31 mouse cellular contexts compared by ENCODE assay signal in the genomic region with DNA sequence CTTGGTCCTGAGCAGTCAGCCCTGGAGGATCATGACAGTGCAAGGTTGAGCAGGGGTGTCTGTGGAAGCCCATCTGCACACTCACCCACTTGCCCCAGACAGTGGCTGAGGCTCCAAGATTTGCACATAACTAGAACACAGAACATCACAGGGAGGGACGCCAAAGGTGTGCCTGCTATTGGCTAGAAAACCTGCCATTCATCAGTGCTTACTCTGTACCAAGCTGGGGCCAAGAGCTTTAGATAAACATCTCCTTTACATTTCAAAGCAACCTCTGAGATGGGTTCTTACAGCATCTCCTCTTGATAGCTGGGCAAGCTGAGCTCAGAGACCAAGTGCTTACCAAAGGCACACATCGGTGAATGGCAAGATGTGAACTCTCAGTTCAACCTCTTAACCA. TPM values are rescaled to one million over a fixed set of nuclear protein-coding genes. Genes with fewer than 3 reads are reported as not detected.
DNase-seq lines count a peak whose midpoint lies in the region; ATAC-seq and TF ChIP-seq lines count a peak whose summit lies in the region.
"Had no signal": no experiment of that assay in that cellular context is flagged by ENCODE, and none has a peak within 500 bp of the region (broad histone marks: within the 10 kb centered on the region; RNA-seq: fewer than 3 reads in every experiment).

No protein-coding gene starts in this region.

- TF ChIP-seq POLR2A in bone marrow, adult 2 months (IDR thresholded peaks at IDR 0.05; ENCODE audit: borderline replicate concordance, control insufficient read depth, low read depth, low read length): no peak

- no peaks in the 10 kb centered on the region for H3K9me3 ChIP-seq in liver, postnatal 0 days (ENCODE audit: low read length)
- no peaks in the 10 kb centered on the region for H3K9me3 ChIP-seq in intestine, embryonic 16.5 days (ENCODE audit: control insufficient read depth, low read length)
- H3K9me3 ChIP-seq: forebrain, embryonic 10.5 days; forebrain, embryonic 15.5 days; G1E; heart, embryonic 10.5 days; limb, embryonic 10.5 days; limb, embryonic 15.5 days; lung, embryonic 15.5 days; midbrain, embryonic 12.5 days; neural tube, embryonic 15.5 days had no signal

- TF ChIP-seq EP300 in liver, postnatal 0 days (IDR thresholded peaks at IDR 0.05; ENCODE audit: low read depth): no peak

- H3K9ac ChIP-seq in liver, postnatal 0 days (replicated peaks): no peak overlapping the region
- H3K9ac ChIP-seq in intestine, embryonic 16.5 days (ENCODE audit: low read depth, low read length): no peak overlapping the region
- H3K9ac ChIP-seq: forebrain, embryonic 15.5 days; hindbrain, embryonic 14.5 days; limb, embryonic 15.5 days; liver, embryonic 14.5 days; lung, embryonic 15.5 days; midbrain, embryonic 12.5 days; neural tube, embryonic 15.5 days had no signal

- H3K4me2 ChIP-seq in liver, postnatal 0 days (ENCODE audit: low read depth, low read length): peak overlapping the region; percentile 51; the same call in 1 of the 2 replicates
- H3K4me2 ChIP-seq in intestine, embryonic 16.5 days (ENCODE audit: low read depth, low read length): no peak overlapping the region
- H3K4me2 ChIP-seq: forebrain, embryonic 15.5 days; hindbrain, embryonic 14.5 days; limb, embryonic 15.5 days; lung, embryonic 15.5 days; midbrain, embryonic 12.5 days; neural tube, embryonic 15.5 days had no signal

- 81% methylated on average over 2 of the region's 2 CpGs for WGBS in liver, postnatal 0 days (ENCODE audit: insufficient replicate concordance)
- WGBS in bone marrow, adult 2 months: 86% methylated on average over 2 of the region's 2 CpGs
- WGBS in intestine, embryonic 16.5 days: 84% methylated on average over 2 of the region's 2 CpGs

- H3K36me3 ChIP-seq in liver, postnatal 0 days (replicated peaks; ENCODE audit: insufficient read depth, low read length): no peaks in the 10 kb centered on the region
- no peaks in the 10 kb centered on the region for H3K36me3 ChIP-seq in intestine, embryonic 16.5 days (ENCODE audit: control insufficient read depth, insufficient read depth, low read length)
- H3K36me3 ChIP-seq: forebrain, embryonic 10.5 days; forebrain, embryonic 15.5 days; G1E; heart, embryonic 10.5 days; limb, embryonic 10.5 days; limb, embryonic 15.5 days; lung, embryonic 15.5 days; midbrain, embryonic 12.5 days; neural tube, embryonic 15.5 days had no signal

- intact Hi-C loops in heart, postnatal 36 days (cut with DNase I): no loop called here

- H3K27me3 ChIP-seq in liver, postnatal 0 days (ENCODE audit: insufficient read depth, low read length): no peaks in the 10 kb centered on the region
- no peaks in the 10 kb centered on the region for H3K27me3 ChIP-seq in intestine, embryonic 16.5 days (replicated peaks; ENCODE audit: control insufficient read depth, insufficient read depth, low read length)
- H3K27me3 ChIP-seq: forebrain, embryonic 15.5 days; limb, embryonic 15.5 days; lung, embryonic 15.5 days; midbrain, embryonic 12.5 days; neural tube, embryonic 15.5 days had no signal

- peak overlapping the region; percentile 67; the same call in 1 of the 2 replicates for H3K27ac ChIP-seq in liver, postnatal 0 days (ENCODE audit: low read depth)
- H3K27ac ChIP-seq in bone marrow, adult 2 months (ENCODE audit: control insufficient read depth, insufficient read depth, low read depth, low read length, poor library complexity): peak overlapping the region; percentile 67
- H3K27ac ChIP-seq in intestine, embryonic 16.5 days (ENCODE audit: low read length): peak overlapping the region; percentile 91
- H3K27ac ChIP-seq: forebrain, embryonic 10.5 days; forebrain, embryonic 15.5 days; heart, embryonic 10.5 days; hindbrain, embryonic 14.5 days; kidney, postnatal 0 days; limb, embryonic 10.5 days; limb, embryonic 15.5 days; liver, embryonic 14.5 days; midbrain, embryonic 12.5 days; neural tube, embryonic 15.5 days had no signal

- ATAC-seq in liver, postnatal 0 days: peak; percentile 17; the same call in 1 of the 2 replicates
- no peak for ATAC-seq in intestine, embryonic 16.5 days
- ATAC-seq: activated CD4-positive, CD25-positive, alpha-beta regulatory T cell, adult 4 months; forebrain, embryonic 15.5 days; inflammation-experienced regulatory T-cells, adult 6 months had no signal

- peaks cover 23% of the 10 kb centered on the region for H3K4me1 ChIP-seq in liver, postnatal 0 days (ENCODE audit: insufficient read depth)
- no peaks in the 10 kb centered on the region; the same call in 1 of the 2 replicates for H3K4me1 ChIP-seq in bone marrow, adult 2 months (ENCODE audit: control insufficient read depth, insufficient read depth, low read length)
- H3K4me1 ChIP-seq in intestine, embryonic 16.5 days (ENCODE audit: control insufficient read depth, insufficient read depth, low read length): peaks cover 64% of the 10 kb centered on the region

- TF ChIP-seq CTCF in liver, postnatal 0 days (IDR thresholded peaks at IDR 0.05; ENCODE audit: low read depth): no peak
- TF ChIP-seq CTCF in bone marrow, adult 2 months (IDR thresholded peaks at IDR 0.05; ENCODE audit: control insufficient read depth, insufficient read depth, low read length): no peak

- DNase-seq in liver, postnatal 0 days: no peak
- DNase-seq in liver: no peak
- peak; percentile 45 for DNase-seq in ES-CJ7 (ENCODE audit: low read depth, low spot score)
- DNase-seq in heart, postnatal 36 days: no peak
- no peak for DNase-seq in cerebellum, postnatal 4 days (ENCODE audit: low spot score in 2 of 2)
- DNase-seq: adrenal gland, adult 2 months; adrenal gland, postnatal 36 days; cerebellum, adult 8-10 months; cerebellum, postnatal 25 days; gastrocnemius, postnatal 25 days; heart, adult 11 months; kidney, adult 8-10 months; kidney, postnatal 4 days; layer of hippocampus, postnatal 36 days; right cerebral cortex, postnatal 25 days had no signal

- no peak overlapping the region for H3K4me3 ChIP-seq in liver, postnatal 0 days (ENCODE audit: low read depth, low read length)
- no peak overlapping the region for H3K4me3 ChIP-seq in bone marrow, adult 2 months (replicated peaks; ENCODE audit: control insufficient read depth, low read depth, low read length)
- H3K4me3 ChIP-seq in intestine, embryonic 16.5 days (ENCODE audit: low read length): no peak overlapping the region
- H3K4me3 ChIP-seq: forebrain, embryonic 10.5 days; forebrain, embryonic 15.5 days; heart, embryonic 10.5 days; limb, embryonic 10.5 days; limb, embryonic 15.5 days; lung, embryonic 15.5 days; midbrain, embryonic 12.5 days; neural tube, embryonic 15.5 days had no signal

RNA-seq across cellular contexts. Expression of a gene that starts 10.3 kb away (rescaled TPM):
- 0.83 and 0.86 TPM in 2 replicates for polyA plus RNA-seq in liver, postnatal 0 days (2015; fragmentation: Nextera tagmentation; extraction: Ambion mirVana)
- 4.8 and 5.0 TPM in 2 replicates for polyA plus RNA-seq in bone marrow, adult 2 months (2011; ENCODE audit: insufficient read depth, insufficient read length, low replicate concordance, missing spikeins)
- polyA plus RNA-seq in intestine, embryonic 16.5 days (2015; fragmentation: Nextera tagmentation; extraction: Ambion mirVana): 20.1 and 21.1 TPM in 2 replicates
- total RNA-seq in heart, postnatal 36 days (2021): 10 to 100 TPM in 1 of 2 experiments, 1 to 10 TPM in 1; 8.9 to 12.8 TPM
- total RNA-seq: G1E had no signal
- polyA plus RNA-seq: G1E had no signal
